Mouse (Mus musculus): ENCODE data around the gene Donson. TPM values are rescaled to one million over a fixed set of nuclear protein-coding genes. Genes with fewer than 3 reads are reported as not detected.
A peak's percentile ranks its signal among the peaks of the same experiment; 100 is the strongest.

The Donson gene
- total and polyA plus RNA-seq, 3 experiments: 25.4 to 33.9 TPM; not detected in 1

DNA sequence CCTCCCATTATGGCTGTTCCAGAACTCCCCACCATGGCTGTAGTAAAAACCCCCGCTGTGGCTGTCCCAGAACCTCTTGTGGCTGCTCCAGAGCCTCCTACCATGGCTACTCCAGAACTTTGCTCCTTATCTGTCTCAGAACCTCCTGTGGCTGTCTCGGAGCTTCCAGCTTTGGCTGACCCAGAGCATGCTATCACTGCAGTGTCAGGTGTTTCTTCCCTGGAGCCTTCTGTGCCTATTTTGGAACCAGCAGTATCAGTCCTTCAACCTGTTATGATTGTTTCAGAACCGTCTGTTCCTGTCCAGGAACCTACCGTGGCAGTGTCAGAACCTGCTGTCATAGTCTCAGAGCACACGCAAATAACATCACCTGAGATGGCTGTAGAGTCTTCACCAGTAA lies 30.1 kb downstream of the Donson start:
- Histone ChIP-seq H3K27ac (ENCODE audit: control insufficient read depth, low read depth, low read length) (no peak overlapping the region), H3K36me3 (ENCODE audit: control insufficient read depth in 1 of 2, insufficient read depth in 2 of 2, low read length in 2 of 2) (peaks cover 6 to 65% of the 10 kb centered on the region in 2 experiments), H3K79me2 (ENCODE audit: control insufficient read depth, insufficient read depth, low read length, poor library complexity) (peaks cover 71% of the 10 kb centered on the region), H3K27me3 (ENCODE audit: control insufficient read depth in 1 of 2, insufficient read depth in 2 of 2, low read length in 2 of 2) (no peaks in the 10 kb centered on the region), H3K9ac (ENCODE audit: control insufficient read depth, low read depth, low read length, poor library complexity, severe bottlenecking) (no peak overlapping the region), H3K9me3 (replicated peaks; ENCODE audit: insufficient read depth, low read length) (no peaks in the 10 kb centered on the region), H3K4me3 (ENCODE audit: control insufficient read depth in 1 of 2, insufficient read depth in 1 of 2, low read depth in 2 of 2, low read length in 2 of 2) (no peak overlapping the region), H3K4me1 (ENCODE audit: control insufficient read depth in 1 of 2, insufficient read depth in 2 of 2, low read length in 2 of 2) (no peaks in the 10 kb centered on the region)
- DNase-seq (ENCODE audit: low read depth, low spot score): no peak
- 0 out of 2 replicates have a peak, but pooled peaks have one; percentile 2 for TF ChIP-seq POLR2AphosphoS2 (IDR thresholded peaks at IDR 0.05; ENCODE audit: low read length)
- no peak for TF ChIP-seq TAL1 (IDR thresholded peaks at IDR 0.05; ENCODE audit: low read length)
- no peak for TF ChIP-seq ETS1 (IDR thresholded peaks at IDR 0.05; ENCODE audit: low read depth, low read length)

DNA sequence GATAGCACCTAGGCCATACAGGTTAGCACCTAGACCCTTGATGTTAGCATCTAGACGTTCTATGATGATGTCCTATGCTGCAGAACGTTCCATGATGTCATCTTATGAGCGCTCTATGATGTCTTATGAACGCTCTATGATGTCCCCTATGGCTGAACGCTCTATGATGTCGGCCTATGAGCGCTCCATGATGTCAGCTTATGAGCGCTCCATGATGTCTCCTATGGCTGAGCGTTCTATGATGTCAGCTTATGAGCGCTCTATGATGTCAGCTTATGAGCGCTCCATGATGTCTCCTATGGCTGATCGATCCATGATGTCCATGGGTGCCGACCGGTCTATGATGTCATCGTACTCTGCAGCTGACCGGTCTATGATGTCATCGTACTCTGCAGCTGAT lies 31.3 kb downstream of the Donson start:
- no peak for DNase-seq (ENCODE audit: low read depth, low spot score)
- peaks cover 74% of the 10 kb centered on the region for H3K79me2 ChIP-seq (ENCODE audit: control insufficient read depth, insufficient read depth, low read length, poor library complexity)
- H3K4me1 ChIP-seq (ENCODE audit: control insufficient read depth in 1 of 2, insufficient read depth in 2 of 2, low read length in 2 of 2): no peaks in the 10 kb centered on the region
- no peak overlapping the region for H3K9ac ChIP-seq (ENCODE audit: control insufficient read depth, low read depth, low read length, poor library complexity, severe bottlenecking)
- peaks cover 10 to 64% of the 10 kb centered on the region in 2 experiments for H3K36me3 ChIP-seq (ENCODE audit: control insufficient read depth in 1 of 2, insufficient read depth in 2 of 2, low read length in 2 of 2)
- no peak overlapping the region for H3K4me3 ChIP-seq (ENCODE audit: control insufficient read depth in 1 of 2, insufficient read depth in 1 of 2, low read depth in 2 of 2, low read length in 2 of 2)
- H3K9me3 ChIP-seq (replicated peaks; ENCODE audit: insufficient read depth, low read length): no peaks in the 10 kb centered on the region
- H3K27ac ChIP-seq (ENCODE audit: control insufficient read depth, low read depth, low read length): no peak overlapping the region
- H3K27me3 ChIP-seq (ENCODE audit: control insufficient read depth in 1 of 2, insufficient read depth in 2 of 2, low read length in 2 of 2): no peaks in the 10 kb centered on the region
- TF ChIP-seq POLR2A (IDR thresholded peaks at IDR 0.05; ENCODE audit: control insufficient read depth in 1 of 2, insufficient read depth in 1 of 2, low read depth in 1 of 2, low read length in 2 of 2, poor library complexity in 1 of 2) (0 out of 4 replicates have a peak, but pooled peaks of 1 of the 2 experiments have one; percentile 22), NRF1 (IDR thresholded peaks at IDR 0.05; ENCODE audit: insufficient read depth, low read depth, low read length, poor library complexity, severe bottlenecking) (no peak)

DNA sequence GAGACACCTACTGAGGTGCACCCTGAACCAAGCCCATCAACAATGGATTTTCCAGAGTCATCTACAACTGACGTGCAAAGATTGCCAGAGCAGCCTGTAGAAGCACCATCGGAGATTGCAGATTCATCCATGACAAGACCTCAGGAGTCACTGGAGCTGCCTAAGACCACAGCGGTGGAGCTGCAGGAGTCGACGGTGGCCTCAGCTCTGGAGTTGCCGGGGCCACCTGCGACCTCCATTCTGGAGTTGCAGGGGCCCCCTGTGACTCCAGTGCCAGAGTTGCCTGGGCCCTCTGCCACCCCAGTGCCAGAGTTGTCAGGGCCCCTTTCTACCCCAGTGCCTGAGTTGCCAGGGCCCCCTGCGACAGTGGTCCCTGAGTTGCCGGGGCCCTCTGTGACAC lies 33.3 kb downstream of the Donson start:
- no peaks in the 10 kb centered on the region for H3K27me3 ChIP-seq (ENCODE audit: control insufficient read depth in 1 of 2, insufficient read depth in 2 of 2, low read length in 2 of 2)
- H3K4me3 ChIP-seq (ENCODE audit: control insufficient read depth in 1 of 2, insufficient read depth in 1 of 2, low read depth in 2 of 2, low read length in 2 of 2): no peak overlapping the region
- no peak for TF ChIP-seq TCF12 (IDR thresholded peaks at IDR 0.05; ENCODE audit: low read depth, low read length)
- TF ChIP-seq JUND (IDR thresholded peaks at IDR 0.05; ENCODE audit: low read depth, low read length): no peak
- no peak for TF ChIP-seq MYB (IDR thresholded peaks at IDR 0.05; ENCODE audit: low read depth, low read length)
- TF ChIP-seq ELF1 (IDR thresholded peaks at IDR 0.05; ENCODE audit: low read depth, low read length): no peak
- TF ChIP-seq CTCF (IDR thresholded peaks at IDR 0.05 in 2 of 3, conservative IDR thresholded peaks at IDR 0.05 in 1 of 3; ENCODE audit: control insufficient read depth in 1 of 3, insufficient read depth in 1 of 3, low read depth in 2 of 3, low read length in 3 of 3, poor library complexity in 1 of 3, severe bottlenecking in 1 of 3): no peak
- no peak for TF ChIP-seq BHLHE40 (IDR thresholded peaks at IDR 0.05; ENCODE audit: borderline replicate concordance, low read depth, low read length)
- TF ChIP-seq MXI1 (IDR thresholded peaks at IDR 0.05; ENCODE audit: low read depth, low read length): no peak
- TF ChIP-seq NELFE (IDR thresholded peaks at IDR 0.05; ENCODE audit: low read depth, low read length): no peak
- TF ChIP-seq GABPA (IDR thresholded peaks at IDR 0.05; ENCODE audit: low read depth, low read length): no peak
- no peak for TF ChIP-seq POLR2AphosphoS2 (IDR thresholded peaks at IDR 0.05; ENCODE audit: low read length)
- no peak for TF ChIP-seq SMC3 (IDR thresholded peaks at IDR 0.05; ENCODE audit: low read depth, low read length)
- no peak for TF ChIP-seq UBTF (IDR thresholded peaks at IDR 0.05; ENCODE audit: borderline replicate concordance, insufficient read depth, low read depth, low read length)
- TF ChIP-seq RCOR1 (IDR thresholded peaks at IDR 0.05; ENCODE audit: low read depth, low read length): no peak
- TF ChIP-seq MAZ (IDR thresholded peaks at IDR 0.05; ENCODE audit: low read depth, low read length): no peak
- no peak for TF ChIP-seq RAD21 (IDR thresholded peaks at IDR 0.05; ENCODE audit: low read depth, low read length)
- no peak for DNase-seq (ENCODE audit: low read depth, low spot score)
- peaks cover 23 to 65% of the 10 kb centered on the region in 2 experiments for H3K36me3 ChIP-seq (ENCODE audit: control insufficient read depth in 1 of 2, insufficient read depth in 2 of 2, low read length in 2 of 2)
- H3K4me1 ChIP-seq (ENCODE audit: control insufficient read depth in 1 of 2, insufficient read depth in 2 of 2, low read length in 2 of 2): peaks cover 0 to 2% of the 10 kb centered on the region in 2 experiments; a peak in 3 of 4 replicates
- H3K9ac ChIP-seq (ENCODE audit: control insufficient read depth, low read depth, low read length, poor library complexity, severe bottlenecking): no peak overlapping the region
- peaks cover 82% of the 10 kb centered on the region for H3K79me2 ChIP-seq (ENCODE audit: control insufficient read depth, insufficient read depth, low read length, poor library complexity)
- no peak overlapping the region for H3K27ac ChIP-seq (ENCODE audit: control insufficient read depth, low read depth, low read length)
- H3K9me3 ChIP-seq (replicated peaks; ENCODE audit: insufficient read depth, low read length): no peaks in the 10 kb centered on the region
